Mouse (Mus musculus) liver, embryonic 13.5 days (tissue): ENCODE results near the gene Ceacam16. TPM values are rescaled to one million over a fixed set of nuclear protein-coding genes. Genes with fewer than 3 reads are reported as not detected.

Experiments used
- ATAC-seq: fragments of 200-750 bp; cut with Nextera tagmentation; 2 replicates; pipeline ENCODE4 v1.8.0; 2017; ENCODE audit warnings: low read depth, mild to moderate bottlenecking, moderate number of reproducible peaks, moderate library complexity
- DNase-seq: peaks from one replicate; pipeline ENCODE4 v3.0.0; 2022
- H3K27ac ChIP-seq: fragments of 300-500 bp; sonication (generic); 2 replicates; pipeline ENCODE4 v1.5.1; 2015; ENCODE audit warnings: moderate library complexity, mild to moderate bottlenecking, inconsistent platforms
- H3K27me3 ChIP-seq: fragments of 300-500 bp; sonication (generic); 2 replicates; pipeline ENCODE4 v1.6.1; 2015; ENCODE audit warnings: mild to moderate bottlenecking, inconsistent platforms
- H3K36me3 ChIP-seq: fragments of 300-500 bp; sonication (generic); 2 replicates; pipeline ENCODE4 v1.6.1; 2015; ENCODE audit warnings: mild to moderate bottlenecking, inconsistent platforms
- H3K4me1 ChIP-seq: fragments of 300-500 bp; sonication (generic); replicated peaks from 2 replicates; pipeline ENCODE4 v1.6.1; 2015; ENCODE audit warnings: inconsistent platforms
- H3K4me2 ChIP-seq: fragments of 300-500 bp; sonication (generic); 2 replicates; pipeline ENCODE4 v1.6.1; 2015; ENCODE audit warnings: inconsistent platforms, mild to moderate bottlenecking, moderate library complexity
- H3K4me3 ChIP-seq: fragments of 300-500 bp; sonication (generic); replicated peaks from 2 replicates; pipeline ENCODE4 v1.5.1; 2015; ENCODE audit warnings: mild to moderate bottlenecking, inconsistent platforms
- H3K9ac ChIP-seq: fragments of 300-500 bp; sonication (generic); 2 replicates; pipeline ENCODE4 v1.6.1; 2015; ENCODE audit warnings: mild to moderate bottlenecking, inconsistent platforms
- H3K9me3 ChIP-seq: fragments of 300-500 bp; sonication (generic); replicated peaks from 2 replicates; pipeline ENCODE4 v1.6.1; 2016; ENCODE audit warnings: inconsistent platforms
- WGBS: fragments of 180-500 bp; shearing (Covaris S2); methylation state at CpG from one replicate; pipeline ENCODE4 v1.1.7; 2015; ENCODE audit not compliant: insufficient replicate concordance; 5-methylcytosine and 5-hydroxymethylcytosine counted together
- polyA plus RNA-seq: library from polyadenylated mRNA; unstranded; fragments of >200 nt; fragmentation: Nextera tagmentation; extraction: Ambion mirVana; gene quantifications from 2 replicates; pipeline ENCODE4 v1.2.1, GENCODE M21; 2015

The Ceacam16 gene
- polyA plus RNA-seq, 1 experiment from 2014 or later: not detected

DNA sequence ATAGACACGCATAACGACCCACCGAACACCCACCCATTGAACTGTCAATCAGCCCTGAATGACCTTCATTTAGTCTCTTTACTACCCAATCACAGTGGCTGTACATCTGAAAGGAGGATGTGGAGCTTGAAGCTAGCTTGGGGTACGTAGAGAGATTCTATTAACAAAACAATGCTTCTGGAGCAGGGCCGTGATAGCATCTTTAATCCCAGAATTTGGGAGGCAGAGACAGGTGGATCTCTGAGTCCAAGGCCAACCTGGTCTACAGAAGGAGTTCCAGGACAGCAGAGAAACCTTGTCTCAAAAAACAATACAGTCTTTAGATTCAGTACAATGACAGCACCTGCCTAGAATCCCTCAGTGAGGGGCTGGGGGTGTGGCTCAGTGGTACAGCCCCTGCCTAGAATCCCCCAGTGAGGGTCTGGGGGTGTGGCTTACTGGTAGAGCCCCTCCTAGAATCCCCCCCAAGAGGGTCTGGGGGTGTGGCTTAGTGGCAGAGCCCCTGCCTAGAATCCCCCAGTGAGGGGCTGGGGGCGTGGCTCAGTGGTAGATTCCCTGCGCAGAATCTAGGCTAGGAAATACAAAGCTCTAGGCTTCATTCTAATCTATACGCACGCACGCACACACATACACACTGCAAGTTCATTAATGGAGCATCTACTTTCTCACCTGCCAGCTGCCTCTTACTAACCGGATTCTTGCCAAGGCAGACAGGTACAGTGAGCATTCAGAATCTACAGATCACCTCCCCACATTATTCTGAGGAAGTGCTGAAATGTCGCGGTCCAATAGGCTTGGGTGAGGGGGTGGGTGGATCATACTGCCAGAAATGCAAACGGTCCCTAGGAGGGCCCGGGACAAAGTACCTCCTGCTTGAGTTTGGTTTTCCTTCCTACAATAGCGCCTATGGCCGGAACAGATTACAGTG is 45.5 kb downstream of the Ceacam16 start:
- Histone ChIP-seq H3K36me3 (peaks cover 12% of the 10 kb centered on the region; the same call in 1 of the 2 replicates), H3K9ac (peak overlapping the region; percentile 23; the same call in 1 of the 2 replicates), H3K9me3 (0 out of 2 replicates have a peak, but pooled peaks cover 3% of the 10 kb centered on the region), H3K4me1 (peaks cover 44% of the 10 kb centered on the region), H3K4me2 (peak overlapping the region; percentile 58), H3K4me3 (peak overlapping the region; percentile 42), H3K27ac (peak overlapping the region; percentile 37; the same call in 1 of the 2 replicates), H3K27me3 (peaks cover 36% of the 10 kb centered on the region)
- no peak for DNase-seq
- WGBS: 29% methylated on average over 17 of the region's 17 CpGs
- peak; percentile 6; the same call in 1 of the 2 replicates for ATAC-seq

DNA sequence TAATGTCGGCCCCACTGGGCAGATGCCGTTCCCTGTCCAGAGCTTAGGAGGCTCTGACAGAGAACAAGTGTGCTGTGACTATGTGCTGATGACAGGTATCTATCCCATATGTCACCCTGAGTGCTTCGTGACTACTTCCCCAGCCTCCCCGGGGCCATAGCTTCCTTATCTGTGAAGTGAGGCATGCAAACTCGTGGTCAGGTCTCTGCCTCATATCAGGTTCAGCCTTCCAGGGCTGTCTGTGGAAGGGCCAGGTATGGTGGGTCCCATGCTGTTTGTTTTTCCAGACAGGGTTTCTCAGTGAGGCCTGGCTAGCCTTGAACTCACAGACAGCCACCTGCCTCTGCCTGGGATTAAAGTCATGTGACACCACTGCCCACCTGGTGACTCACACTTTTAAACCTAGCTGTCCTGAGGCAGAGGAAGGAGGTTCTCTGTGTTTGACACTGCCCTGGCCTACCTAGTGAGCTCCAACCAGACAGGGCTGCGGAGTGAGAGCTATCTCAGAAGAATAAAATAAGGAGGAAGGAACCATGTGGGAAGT is 47.4 kb downstream of the Ceacam16 start:
- peaks cover 49% of the 10 kb centered on the region for H3K27me3 ChIP-seq
- whole genome bisulfite sequencing: 36% methylated on average over 6 of the region's 6 CpGs
- H3K4me2 ChIP-seq: no peak overlapping the region
- no peak for ATAC-seq
- no peak overlapping the region for H3K27ac ChIP-seq
- H3K9me3 ChIP-seq: no peaks in the 10 kb centered on the region
- DNase-seq: no peak
- peaks cover 5% of the 10 kb centered on the region; the same call in 1 of the 2 replicates for H3K36me3 ChIP-seq
- peaks cover 50% of the 10 kb centered on the region for H3K4me1 ChIP-seq
- no peak overlapping the region for H3K4me3 ChIP-seq
- no peak overlapping the region for H3K9ac ChIP-seq

DNA sequence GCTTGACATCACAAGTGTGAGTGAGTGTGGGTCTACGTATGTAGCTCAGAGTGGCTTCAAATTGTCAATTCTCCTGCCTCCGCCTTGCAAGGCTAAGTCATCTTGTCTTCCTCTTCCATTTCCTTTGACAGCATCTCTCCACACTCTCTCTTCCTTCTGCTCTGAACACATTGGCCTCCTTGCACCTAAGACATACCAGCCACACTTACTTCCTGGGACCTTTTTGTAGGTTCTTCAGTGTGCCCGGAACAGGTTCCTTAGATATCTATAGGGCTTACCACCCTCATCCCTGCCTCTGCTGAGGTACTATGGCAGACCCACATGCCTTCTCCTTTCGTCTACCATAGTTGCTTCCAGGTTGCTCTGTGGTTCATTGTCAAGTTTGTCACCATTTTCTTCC is 47.9 kb downstream of the Ceacam16 start:
- H3K9me3 ChIP-seq: no peaks in the 10 kb centered on the region
- H3K4me3 ChIP-seq: no peak overlapping the region
- no peak overlapping the region for H3K27ac ChIP-seq
- H3K4me2 ChIP-seq: no peak overlapping the region
- peaks cover 49% of the 10 kb centered on the region for H3K27me3 ChIP-seq
- DNase-seq: no peak
- peaks cover 5% of the 10 kb centered on the region; the same call in 1 of the 2 replicates for H3K36me3 ChIP-seq
- peaks cover 47% of the 10 kb centered on the region for H3K4me1 ChIP-seq
- WGBS: 61% methylated on average over 4 of the region's 4 CpGs
- no peak overlapping the region for H3K9ac ChIP-seq
- ATAC-seq: no peak

DNA sequence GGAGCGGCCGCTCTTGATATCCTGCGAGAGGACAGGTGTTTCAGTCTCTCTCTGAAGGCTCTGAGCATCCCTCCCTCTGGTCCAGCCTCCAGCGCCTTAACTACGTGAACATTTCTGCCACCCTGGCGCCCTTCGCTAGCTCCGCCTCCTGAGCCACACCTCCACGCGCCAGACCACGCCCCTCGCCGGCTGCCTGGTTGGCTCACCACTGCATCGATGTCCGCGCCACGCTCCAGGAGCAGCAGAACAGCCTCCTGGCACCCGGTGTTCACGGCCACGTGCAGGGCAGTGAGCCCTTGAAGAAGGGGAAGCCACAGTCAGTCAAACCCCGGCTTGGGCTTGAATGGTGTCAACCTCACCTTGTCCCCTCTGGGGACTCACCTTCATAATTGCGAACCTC is 50.0 kb downstream of the Ceacam16 start:
- Histone ChIP-seq H3K4me1 (peaks cover 30% of the 10 kb centered on the region), H3K36me3 (peaks cover 5% of the 10 kb centered on the region; the same call in 1 of the 2 replicates), H3K4me2 (peak overlapping the region; percentile 32; the same call in 1 of the 2 replicates), H3K4me3 (no peak overlapping the region), H3K9ac (no peak overlapping the region), H3K27ac (no peak overlapping the region), H3K27me3 (peaks cover 31% of the 10 kb centered on the region), H3K9me3 (no peaks in the 10 kb centered on the region)
- 0 out of 2 replicates have a peak, but pooled peaks have one; percentile 21 for ATAC-seq
- no peak for DNase-seq
- 16% methylated on average over 22 of the region's 22 CpGs for WGBS

DNA sequence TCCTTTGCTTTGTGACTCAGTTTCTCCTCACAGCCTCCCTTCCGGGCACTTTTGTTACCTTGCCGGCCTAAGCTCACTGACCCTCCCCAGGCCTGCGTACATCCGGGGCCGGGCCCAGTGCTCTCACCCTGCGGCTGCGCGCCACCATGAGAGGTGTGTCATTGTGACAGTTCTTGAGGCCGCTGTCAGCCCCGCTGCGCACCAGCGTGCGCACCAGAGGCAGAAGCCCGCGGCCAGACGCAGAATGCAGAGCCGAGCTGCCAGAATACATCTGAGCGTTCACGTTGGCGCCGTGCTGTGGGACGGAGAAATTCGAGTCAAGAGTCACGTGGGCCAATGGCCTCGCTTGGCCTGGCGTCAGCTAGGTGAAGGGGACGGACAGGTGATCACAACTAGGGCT is 51.7 kb downstream of the Ceacam16 start:
- 0 out of 2 replicates have a peak, but pooled peaks cover 3% of the 10 kb centered on the region for H3K9me3 ChIP-seq
- ATAC-seq: 0 out of 2 replicates have a peak, but pooled peaks have one; percentile 31
- no peak overlapping the region for H3K27ac ChIP-seq
- H3K4me1 ChIP-seq: peaks cover 23% of the 10 kb centered on the region
- 29% methylated on average over 27 of the region's 27 CpGs for WGBS
- H3K27me3 ChIP-seq: peaks cover 22% of the 10 kb centered on the region
- DNase-seq: no peak
- H3K36me3 ChIP-seq: peaks cover 5% of the 10 kb centered on the region; the same call in 1 of the 2 replicates
- no peak overlapping the region for H3K9ac ChIP-seq
- H3K4me2 ChIP-seq: peak overlapping the region; percentile 37
- no peak overlapping the region for H3K4me3 ChIP-seq

DNA sequence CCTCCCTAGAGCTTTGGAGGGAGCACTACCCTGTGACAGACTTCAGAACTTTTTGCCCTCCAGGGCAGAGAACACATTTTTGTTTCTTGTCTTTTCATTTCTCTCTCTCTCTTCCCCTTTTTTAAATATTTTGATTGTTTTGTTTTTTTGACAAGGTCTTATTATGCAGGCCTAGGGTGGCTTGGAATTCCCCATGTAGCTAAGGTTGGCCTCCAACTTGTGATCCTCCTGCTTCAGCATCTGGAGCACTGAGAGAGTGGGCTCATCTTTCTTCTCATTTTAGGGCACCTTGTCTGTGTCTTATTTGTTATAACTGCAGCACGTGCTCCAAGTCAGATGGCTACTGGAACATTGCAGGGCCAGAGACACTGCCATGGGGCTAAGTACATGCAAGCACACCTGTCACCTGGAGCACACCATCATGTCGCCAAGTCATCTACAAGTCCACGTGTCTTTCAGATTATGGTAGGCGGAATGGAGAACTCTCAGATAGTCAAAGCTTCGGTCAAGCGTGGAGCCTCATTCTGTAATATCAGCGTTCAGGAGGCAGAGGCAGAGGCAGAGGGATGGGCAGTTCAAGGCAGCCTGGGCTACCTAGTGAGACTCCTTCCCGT is 54.6 kb downstream of the Ceacam16 start:
- peaks cover 21% of the 10 kb centered on the region for H3K27me3 ChIP-seq
- peaks cover 13% of the 10 kb centered on the region for H3K4me1 ChIP-seq
- WGBS: 73% methylated on average over 8 of the region's 8 CpGs
- no peaks in the 10 kb centered on the region; the same call in 1 of the 2 replicates for H3K36me3 ChIP-seq
- no peak overlapping the region for H3K27ac ChIP-seq
- H3K9me3 ChIP-seq: 0 out of 2 replicates have a peak, but pooled peaks cover 3% of the 10 kb centered on the region
- ATAC-seq (no peak), DNase-seq (no peak)
- no peak overlapping the region for H3K4me2 ChIP-seq
- H3K9ac ChIP-seq: no peak overlapping the region
- H3K4me3 ChIP-seq: no peak overlapping the region

DNA sequence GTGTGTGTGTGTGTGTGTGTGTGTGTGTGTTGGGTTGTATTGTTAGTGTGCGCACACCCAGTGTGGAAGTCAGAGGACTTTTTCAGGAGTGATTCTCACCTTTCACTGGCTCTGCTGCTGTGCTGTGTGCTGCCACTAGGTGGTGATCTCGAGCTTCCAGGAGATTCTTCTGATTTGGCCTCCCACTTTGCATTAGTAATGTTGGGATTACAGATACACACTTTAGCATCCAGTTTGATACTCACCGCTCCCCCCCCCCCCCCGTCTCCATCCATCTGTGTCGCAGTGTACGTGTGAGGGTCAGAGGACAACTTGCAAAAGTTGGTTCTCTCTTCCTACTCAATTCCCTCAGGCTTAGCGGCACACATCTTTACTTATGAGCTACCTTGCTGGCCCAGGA is 58.1 kb downstream of the Ceacam16 start:
- H3K27ac ChIP-seq: no peak overlapping the region
- H3K9ac ChIP-seq: no peak overlapping the region
- H3K4me3 ChIP-seq: no peak overlapping the region
- no peaks in the 10 kb centered on the region for H3K4me1 ChIP-seq
- 16% methylated on average over 7 of the region's 7 CpGs for WGBS
- H3K27me3 ChIP-seq: no peaks in the 10 kb centered on the region
- no peaks in the 10 kb centered on the region for H3K36me3 ChIP-seq
- 0 out of 2 replicates have a peak, but pooled peaks cover 3% of the 10 kb centered on the region for H3K9me3 ChIP-seq
- H3K4me2 ChIP-seq: no peak overlapping the region
- DNase-seq (no peak), ATAC-seq (no peak)

Other genes starting within 250 kb of the Ceacam16 start
- gene Relb, start 231.9 kb downstream of the Ceacam16 start, polyA plus RNA-seq: 1.6 and 1.7 TPM in 2 replicates
- gene Clptm1, start 196.3 kb downstream of the Ceacam16 start, polyA plus RNA-seq: 45.2 and 51.0 TPM in 2 replicates
- gene Apoc2, start 183.4 kb downstream of the Ceacam16 start, polyA plus RNA-seq: 568 and 648 TPM in 2 replicates
- gene Gm44805, start 179.9 kb downstream of the Ceacam16 start, polyA plus RNA-seq: 5.6 and 7.5 TPM in 2 replicates
- gene Apoc4, start 179.8 kb downstream of the Ceacam16 start, polyA plus RNA-seq: 58.3 and 74.0 TPM in 2 replicates
- 247 and 261 TPM in 2 replicates for gene Apoc1, start 168.6 kb downstream of the Ceacam16 start, polyA plus RNA-seq
- 1,390 and 1,411 TPM in 2 replicates for gene Apoe, start 162.1 kb downstream of the Ceacam16 start, polyA plus RNA-seq
- 125 and 138 TPM in 2 replicates for gene Tomm40, start 145.9 kb downstream of the Ceacam16 start, polyA plus RNA-seq
- gene Nectin2, start 110.8 kb downstream of the Ceacam16 start, polyA plus RNA-seq: 17.9 and 18.2 TPM in 2 replicates
- gene Bcam, start 90.3 kb downstream of the Ceacam16 start, polyA plus RNA-seq: 7.2 and 7.9 TPM in 2 replicates
- 1.2 and 1.3 TPM in 2 replicates for gene Cblc, start 64.5 kb downstream of the Ceacam16 start, polyA plus RNA-seq
- gene Bcl3, start 38.5 kb downstream of the Ceacam16 start, polyA plus RNA-seq: 3.0 and 3.9 TPM in 2 replicates
- gene Gm19345, start 9.3 kb downstream of the Ceacam16 start, polyA plus RNA-seq: not detected in 2 replicates
- gene Ceacam19, start 26.7 kb upstream of the Ceacam16 start, polyA plus RNA-seq: not detected in 2 replicates
- gene Pvr, start 59.9 kb upstream of the Ceacam16 start, polyA plus RNA-seq: 1.9 and 2.2 TPM in 2 replicates
- gene Igsf23, start 89.5 kb upstream of the Ceacam16 start, polyA plus RNA-seq: 0.20 and 0.35 TPM in 2 replicates
- not detected in 2 replicates for gene Ceacam20, start 104.1 kb upstream of the Ceacam16 start, polyA plus RNA-seq
- not detected in 2 replicates for gene Nlrp9b, start 130.2 kb upstream of the Ceacam16 start, polyA plus RNA-seq
- not detected in 2 replicates for gene Vmn1r91, start 238.4 kb upstream of the Ceacam16 start, polyA plus RNA-seq